Mouse (Mus musculus) heart, postnatal 0 days (tissue): ENCODE results near the gene Susd3. TPM values are rescaled to one million over a fixed set of nuclear protein-coding genes. Genes with fewer than 3 reads are reported as not detected.

ENCODE experiments used
- ATAC-seq: fragments of 200-750 bp; cut with Nextera tagmentation; 2 replicates; pipeline ENCODE4 v1.8.0; 2017; ENCODE audit warnings: low read depth, moderate number of reproducible peaks, moderate library complexity; ENCODE audit not compliant: insufficient read depth
- DNase-seq: peaks from one replicate; pipeline ENCODE4 v3.0.0-alpha.2; 2016; ENCODE audit warnings: low spot score
- H3K27ac ChIP-seq: fragments of 300-500 bp; sonication (generic); 2 replicates; pipeline ENCODE4 v1.5.1; 2014; ENCODE audit warnings: low read depth, mild to moderate bottlenecking
- H3K27me3 ChIP-seq: fragments of 300-500 bp; sonication (generic); 2 replicates; pipeline ENCODE4 v1.6.1; 2014; ENCODE audit warnings: low read length, mixed read lengths; ENCODE audit not compliant: control insufficient read depth, insufficient read depth
- H3K36me3 ChIP-seq: fragments of 300-500 bp; sonication (generic); replicated peaks from 2 replicates; pipeline ENCODE4 v1.6.1; 2014; ENCODE audit warnings: low read length, mixed read lengths; ENCODE audit not compliant: control insufficient read depth, insufficient read depth
- H3K4me1 ChIP-seq: fragments of 300-500 bp; sonication (generic); 2 replicates; pipeline ENCODE4 v1.6.1; 2014; ENCODE audit warnings: antibody characterized with exemption; ENCODE audit not compliant: control insufficient read depth, insufficient read depth
- H3K4me2 ChIP-seq: fragments of 300-500 bp; sonication (generic); 2 replicates; pipeline ENCODE4 v1.6.1; 2014; ENCODE audit warnings: low read depth, mild to moderate bottlenecking, low read length, moderate library complexity
- H3K4me3 ChIP-seq: fragments of 300-500 bp; sonication (generic); 2 replicates; pipeline ENCODE4 v1.5.1; 2014; ENCODE audit warnings: low read depth, low read length
- H3K9ac ChIP-seq: fragments of 300-500 bp; sonication (generic); replicated peaks from 2 replicates; pipeline ENCODE4 v1.6.1; 2014; ENCODE audit warnings: low read depth, low read length, mixed read lengths
- H3K9me3 ChIP-seq: fragments of 300-500 bp; sonication (generic); replicated peaks from 2 replicates; pipeline ENCODE4 v1.6.1; 2016; ENCODE audit warnings: low read length; ENCODE audit not compliant: control insufficient read depth
- CTCF ChIP-seq: IDR thresholded peaks from 2 replicates; pipeline ENCODE4 v1.5.1; 2016; ENCODE audit warnings: antibody characterized with exemption, control low read depth, low read depth
- EP300 ChIP-seq: IDR thresholded peaks from 2 replicates; pipeline ENCODE4 v1.6.1; 2016; ENCODE audit warnings: antibody characterized with exemption, low read depth
- WGBS: fragments of 180-500 bp; shearing (Covaris S2); extraction: QIAGEN DNeasy Blood & Tissue Kit; methylation state at CpG from one replicate; pipeline ENCODE4 v1.1.7; 2014; 5-methylcytosine and 5-hydroxymethylcytosine counted together
- polyA plus RNA-seq: library from polyadenylated mRNA; unstranded; fragments of >200 nt; fragmentation: Nextera tagmentation; extraction: Ambion mirVana; gene quantifications from 2 replicates; pipeline ENCODE4 v1.2.1, GENCODE M21; 2015
- total RNA-seq: library from RNA; depleted of rRNA; stranded (reverse); fragments of >200 nt; gene quantifications from 2 replicates; pipeline ENCODE4 v1.2.3, GENCODE M21; 2014; ENCODE audit warnings: low replicate concordance

Susd3 gene
- total and polyA plus RNA-seq, 2 experiments from 2014 or later: 0.46 to 0.75 TPM

- Histone ChIP-seq H3K9ac (peak overlapping the region; percentile 0; the same call in 1 of the 2 replicates), H3K4me3 (no peak overlapping the region), H3K27me3 (no peaks in the 10 kb centered on the region), H3K4me1 (peaks cover 41% of the 10 kb centered on the region), H3K4me2 (no peak overlapping the region), H3K36me3 (peaks cover 14% of the 10 kb centered on the region), H3K27ac (peak overlapping the region; percentile 27), H3K9me3 (no peaks in the 10 kb centered on the region)
- WGBS: 75% methylated on average over 7 of the region's 7 CpGs
- TF ChIP-seq CTCF: no peak
- TF ChIP-seq EP300: no peak
- ATAC-seq: no peak
- no peak for DNase-seq
Measured at GRCm38 (mm10) chr13:49190876-49191672, 57.4 kb downstream of the Susd3 start.

DNA sequence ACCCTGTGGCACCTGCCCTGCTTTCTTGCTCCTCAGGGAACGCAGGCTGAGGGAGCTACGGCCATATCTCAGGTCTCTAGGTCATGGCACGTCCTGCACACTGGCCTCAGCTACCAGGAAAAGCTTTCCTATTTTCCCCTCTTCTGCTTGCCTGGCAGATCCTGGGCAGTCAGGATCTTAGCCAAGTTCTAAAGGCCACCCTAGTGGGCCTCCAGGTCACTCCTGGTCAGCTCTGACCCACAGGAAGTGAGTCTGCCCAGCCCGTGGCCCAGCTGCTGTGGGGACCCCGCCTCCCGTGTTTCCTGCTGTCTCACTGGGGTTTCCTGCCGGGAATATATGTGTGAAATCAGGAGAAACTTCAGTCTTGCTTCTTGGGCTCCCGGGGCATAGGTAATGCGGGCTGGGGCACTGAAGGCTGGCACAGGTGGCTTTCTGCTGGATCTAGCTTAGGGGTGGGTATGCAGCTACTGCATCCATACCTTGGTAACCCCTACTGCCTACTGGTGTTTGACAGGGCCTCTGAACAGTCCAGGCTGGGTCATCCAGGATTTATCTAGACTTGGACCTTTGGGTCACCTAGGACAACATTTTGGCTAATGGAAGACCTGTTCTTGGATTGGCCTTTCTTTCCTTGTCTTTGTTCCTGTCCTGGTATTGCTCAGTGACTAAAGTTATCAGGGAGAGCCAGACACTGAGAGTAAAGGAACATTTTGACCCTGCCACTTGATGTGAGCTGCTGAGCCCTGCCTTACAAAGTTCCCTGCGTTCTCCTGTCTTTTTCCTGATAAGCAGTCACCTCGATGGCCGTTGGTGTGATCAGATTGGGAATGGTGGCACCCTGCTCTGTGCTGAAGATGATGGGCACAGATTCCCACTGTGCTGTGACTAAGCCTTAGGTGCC is 58.3 kb downstream of the Susd3 start:
- peaks cover 41% of the 10 kb centered on the region for H3K4me1 ChIP-seq
- ATAC-seq (no peak), DNase-seq (no peak)
- no peaks in the 10 kb centered on the region for H3K27me3 ChIP-seq
- peak overlapping the region; percentile 27 for H3K27ac ChIP-seq
- TF ChIP-seq EP300: no peak
- TF ChIP-seq CTCF: no peak
- H3K4me2 ChIP-seq: peak overlapping the region; percentile 7; the same call in 1 of the 2 replicates
- no peak overlapping the region for H3K4me3 ChIP-seq
- H3K9me3 ChIP-seq: no peaks in the 10 kb centered on the region
- 49% methylated on average over 12 of the region's 12 CpGs for WGBS
- peaks cover 6% of the 10 kb centered on the region for H3K36me3 ChIP-seq
- H3K9ac ChIP-seq: peak overlapping the region; percentile 0; the same call in 1 of the 2 replicates

DNA sequence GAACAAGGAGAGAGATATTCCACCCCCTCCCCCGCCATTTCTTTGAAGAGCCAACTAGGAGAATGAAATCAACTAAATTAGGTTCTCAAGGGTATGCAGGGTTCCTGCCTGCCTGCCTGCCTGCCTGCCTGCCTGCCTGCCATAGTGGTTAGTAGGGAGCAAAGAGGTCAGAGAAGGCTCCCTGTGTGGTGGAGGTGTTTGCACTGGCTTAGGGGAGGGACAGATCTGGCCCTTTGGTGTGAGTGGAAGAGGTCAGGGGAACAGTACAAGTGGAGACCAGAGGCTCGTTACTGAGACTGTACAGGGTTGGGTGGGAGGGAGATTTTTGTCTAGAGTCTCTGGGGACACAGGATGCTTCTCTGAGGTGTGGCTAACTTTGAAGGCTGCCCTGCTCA is 59.5 kb downstream of the Susd3 start:
- Histone ChIP-seq H3K9ac (no peak overlapping the region), H3K27me3 (no peaks in the 10 kb centered on the region), H3K9me3 (no peaks in the 10 kb centered on the region), H3K36me3 (no peaks in the 10 kb centered on the region), H3K27ac (no peak overlapping the region), H3K4me3 (no peak overlapping the region), H3K4me1 (peaks cover 41% of the 10 kb centered on the region), H3K4me2 (peak overlapping the region; percentile 97)
- ATAC-seq: no peak
- DNase-seq: no peak
- TF ChIP-seq CTCF: no peak
- TF ChIP-seq EP300: no peak
- WGBS: 58% methylated on average over 2 of the region's 2 CpGs

- Histone ChIP-seq H3K4me2 (peak overlapping the region; percentile 97), H3K9ac (peak overlapping the region; percentile 77; the same call in 1 of the 2 replicates), H3K4me3 (peak overlapping the region; percentile 72), H3K4me1 (peaks cover 41% of the 10 kb centered on the region), H3K36me3 (no peaks in the 10 kb centered on the region), H3K9me3 (no peaks in the 10 kb centered on the region), H3K27ac (peak overlapping the region; percentile 90), H3K27me3 (no peaks in the 10 kb centered on the region)
- TF ChIP-seq EP300 (no peak), CTCF (no peak)
- ATAC-seq: no peak
- WGBS: 25% methylated on average over 15 of the region's 15 CpGs
- DNase-seq: no peak
Measured at GRCm38 (mm10) chr13:49188219-49188965, 60.1 kb downstream of the Susd3 start.
